Mouse (Mus musculus) small intestine, adult 2 months (tissue): ENCODE results near the gene Gm20388.

Experiments
- CTCF ChIP-seq: fragments of 200-500 bp; IDR thresholded peaks from 2 replicates; pipeline ENCODE4 v1.5.1; 2012; ENCODE audit warnings: low read depth, mild to moderate bottlenecking, control low read depth, inconsistent platforms, low read length, moderate library complexity, mixed read lengths; ENCODE audit not compliant: insufficient replicate concordance, insufficient read length; ENCODE audit errors: extremely low read depth
- POLR2A ChIP-seq: fragments of 200-500 bp; IDR thresholded peaks from 2 replicates; pipeline ENCODE4 v1.6.1; 2012; ENCODE audit warnings: low read depth, mild to moderate bottlenecking, control low read depth, inconsistent platforms, low read length, moderate library complexity

GRCm38 (mm10) chr8:120424829-120425198 lies 514.2 kb downstream of the Gm20388 start:
- no peak for TF ChIP-seq POLR2A
- no peak for TF ChIP-seq CTCF
